Mouse (Mus musculus): ENCODE measurements at regions not wholly inside any gene's neighbourhood (a gene's known extent, or its start where the extent isn't known, plus 50 kb on each side); places are given as distances from the start of the nearest gene placed in this dataset.

GRCm38 (mm10) chr13:43967516-43967915, 182.9 kb downstream of the Cd83 start:
- no peak for DNase-seq (ENCODE audit: low spot score)

GRCm38 (mm10) chr13:43972906-43973305, 188.3 kb downstream of the Cd83 start:
- DNase-seq (ENCODE audit: low spot score), result no peak

- DNase-seq (ENCODE audit: low spot score), result no peak
Measured at GRCm38 (mm10) chr13:43975281-43975680, 190.7 kb downstream of the Cd83 start.

GRCm38 (mm10) chr13:43975801-43976200, 191.2 kb downstream of the Cd83 start:
- DNase-seq (ENCODE audit: low spot score), result no peak

- no peak for DNase-seq (ENCODE audit: low spot score)
Measured at GRCm38 (mm10) chr13:43976676-43977075, 192.1 kb downstream of the Cd83 start.

- no peak for DNase-seq (ENCODE audit: low spot score)
Measured at GRCm38 (mm10) chr13:43987338-43987737, 202.8 kb downstream of the Cd83 start.

- no peak for DNase-seq (ENCODE audit: low spot score)
Measured at GRCm38 (mm10) chr13:43988421-43988820, 203.8 kb downstream of the Cd83 start.

DNA sequence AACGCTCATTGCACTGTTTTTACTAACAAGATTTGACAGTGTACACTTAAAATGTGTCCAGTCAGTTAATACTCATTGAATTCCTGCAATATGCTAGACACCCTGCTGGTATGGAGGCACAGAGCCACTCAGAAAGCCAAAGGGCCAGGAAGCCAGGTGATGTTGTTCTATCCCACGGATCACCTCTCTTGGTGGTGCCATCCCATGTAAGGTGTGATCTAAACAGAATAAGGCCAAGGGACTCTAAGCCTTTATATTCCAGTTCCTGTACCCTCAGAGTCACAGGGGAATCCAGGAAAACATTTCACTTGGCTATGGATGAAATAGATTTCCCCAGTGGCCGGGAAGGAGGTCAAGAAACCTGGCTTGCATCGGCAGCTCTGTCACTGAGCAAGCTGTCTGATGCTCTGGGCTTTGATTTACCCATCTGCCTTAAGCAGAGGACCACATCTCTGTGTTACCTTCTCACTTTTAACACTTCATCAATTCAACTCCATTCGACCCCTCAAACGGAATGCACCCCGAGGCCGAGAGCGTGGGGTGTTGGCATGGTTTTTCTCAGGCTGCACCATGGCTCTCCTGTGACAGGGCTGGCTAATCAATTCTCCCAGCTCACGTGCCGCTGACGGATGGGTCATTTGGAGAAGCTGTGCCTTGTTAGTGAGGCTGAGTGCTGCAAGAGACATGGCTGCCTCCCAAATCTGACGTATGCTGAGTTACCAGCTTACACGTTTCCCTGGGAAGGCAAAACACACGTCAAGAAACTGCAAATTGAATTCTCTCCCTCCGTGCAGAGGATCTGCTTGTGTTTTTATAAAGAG, 205.9 kb downstream of the Cd83 start:
- peak; percentile 40 for DNase-seq (ENCODE audit: low spot score)

DNA sequence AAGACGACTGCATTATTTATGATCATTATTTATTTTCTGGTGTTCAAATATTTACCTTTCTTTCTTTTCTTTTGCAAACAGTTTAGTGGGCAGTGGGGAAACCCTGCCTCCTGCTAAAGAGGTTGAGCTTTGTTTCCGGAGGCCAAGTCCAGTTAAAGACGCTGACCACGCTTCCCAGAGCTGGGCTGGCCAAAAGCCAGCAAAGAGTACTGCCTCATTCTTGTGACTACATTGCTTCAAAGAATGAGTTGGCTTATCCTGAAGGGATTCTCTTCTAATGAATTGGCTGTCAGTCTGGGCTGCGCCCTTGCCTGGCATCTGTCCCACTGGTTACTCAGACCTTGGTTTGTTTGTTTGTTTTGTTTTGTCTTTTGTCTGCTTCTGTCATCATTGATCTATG, 207.2 kb downstream of the Cd83 start:
- DNase-seq (ENCODE audit: low spot score), result no peak

- no peak for DNase-seq (ENCODE audit: low spot score)
Measured at GRCm38 (mm10) chr13:43992968-43993367, 208.4 kb downstream of the Cd83 start.

- DNase-seq (ENCODE audit: low spot score), result no peak
Measured at GRCm38 (mm10) chr13:43994361-43994760, 209.8 kb downstream of the Cd83 start.

DNA sequence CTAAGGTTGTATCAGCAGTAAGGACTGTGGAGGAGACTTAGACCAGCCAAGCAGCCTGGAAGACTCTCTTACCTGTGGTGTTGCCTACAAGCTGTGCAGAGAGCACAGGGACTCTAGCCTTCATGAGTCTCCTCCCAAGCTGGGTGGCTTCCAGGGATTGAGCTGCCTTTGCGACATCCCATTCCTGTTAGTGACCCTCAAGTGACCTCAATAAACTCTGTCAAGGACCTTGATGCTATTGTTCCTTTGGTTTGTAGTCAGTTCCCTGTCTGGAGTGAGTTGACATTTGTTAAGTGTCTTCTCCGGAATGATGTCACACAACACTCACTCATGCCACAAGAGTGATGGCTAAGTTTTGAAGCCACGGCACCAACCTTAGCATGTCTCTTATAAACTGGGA, 211.0 kb downstream of the Cd83 start:
- no peak for DNase-seq (ENCODE audit: low spot score)

DNA sequence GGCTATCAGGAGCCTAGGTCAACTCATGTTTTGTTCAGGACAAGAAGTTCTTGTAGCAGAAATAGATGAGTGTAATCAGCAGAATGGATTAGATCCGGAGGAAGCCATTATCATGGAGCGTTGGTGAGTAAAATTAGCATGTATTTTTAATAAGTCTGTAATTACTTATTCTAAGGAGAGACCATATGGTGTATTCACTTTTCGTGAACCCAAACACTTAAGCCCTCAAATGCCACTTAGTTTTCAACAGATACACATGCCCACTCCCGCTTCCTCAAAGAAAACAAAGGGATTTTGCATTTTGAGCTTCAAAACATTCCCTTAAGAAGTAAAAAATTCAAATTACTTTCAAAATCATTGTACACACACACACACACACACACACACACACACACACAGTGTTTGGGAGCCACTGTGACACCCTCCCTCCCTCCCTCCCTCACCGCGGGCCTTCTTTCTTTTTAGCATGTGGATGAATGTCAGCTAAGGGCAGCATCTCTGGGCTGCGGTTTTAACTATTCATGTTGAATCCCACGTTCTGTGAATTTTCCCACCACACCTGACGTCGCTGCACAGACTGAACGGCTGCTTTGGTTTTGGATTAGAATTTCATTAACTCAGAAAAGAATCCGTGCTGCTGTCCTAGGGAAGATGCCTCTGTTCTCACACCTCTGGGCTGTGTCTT, 217.4 kb downstream of the Cd83 start:
- DNase-seq (ENCODE audit: low spot score), result no peak

- no peak for DNase-seq (ENCODE audit: low spot score)
Measured at GRCm38 (mm10) chr13:44012868-44013267, 228.3 kb downstream of the Cd83 start.

GRCm38 (mm10) chr13:44018489-44019303, 234.1 kb downstream of the Cd83 start:
- peak; percentile 76 for DNase-seq (ENCODE audit: low spot score)

GRCm38 (mm10) chr13:44019304-44019583, 234.7 kb downstream of the Cd83 start:
- DNase-seq (ENCODE audit: low spot score), result no peak

DNA sequence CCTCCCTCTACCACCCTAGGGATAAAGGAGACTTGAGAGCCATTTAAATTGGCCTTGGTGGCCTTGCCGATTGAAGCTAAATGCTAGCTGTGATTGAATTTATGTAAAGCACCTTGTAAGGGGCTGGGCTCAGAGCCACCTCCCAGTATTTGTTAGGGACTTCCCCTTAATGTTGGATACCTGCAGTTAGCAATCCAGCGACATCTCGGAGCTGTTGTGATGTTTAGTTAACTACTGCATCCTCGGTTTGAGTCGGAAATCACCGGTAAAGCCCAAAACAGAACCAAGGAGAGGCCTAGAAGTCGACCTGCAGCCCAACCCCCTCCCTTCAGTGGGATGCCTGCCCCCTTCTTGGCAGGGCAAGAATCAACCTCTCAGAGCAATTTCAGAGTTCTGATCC, 236.3 kb downstream of the Cd83 start:
- peak; percentile 27 for DNase-seq (ENCODE audit: low spot score)

DNA sequence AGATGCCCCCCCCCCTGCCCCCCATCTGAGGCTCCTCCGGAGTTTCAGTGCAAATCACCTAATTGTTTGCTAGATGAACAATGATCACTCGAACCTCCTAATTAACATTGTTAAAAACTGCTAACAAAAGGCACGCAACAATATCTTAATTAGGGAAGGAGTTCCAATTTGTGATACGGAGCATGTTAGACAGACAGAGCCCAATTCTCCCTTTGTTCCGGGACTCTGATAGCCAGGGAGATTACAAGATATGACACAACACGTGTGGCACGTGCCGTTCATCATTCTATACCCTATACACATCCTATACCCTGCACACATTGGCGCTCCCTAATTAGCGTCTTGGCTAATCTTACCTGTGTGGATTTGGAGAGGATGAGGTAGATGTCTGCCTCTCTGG, 237.5 kb downstream of the Cd83 start:
- no peak for DNase-seq (ENCODE audit: low spot score)

GRCm38 (mm10) chr13:44024612-44025011, 240.0 kb downstream of the Cd83 start:
- no peak for DNase-seq (ENCODE audit: low spot score)

- peak; percentile 36 for DNase-seq (ENCODE audit: low spot score)
Measured at GRCm38 (mm10) chr13:44026321-44027255, 242.0 kb downstream of the Cd83 start.

DNA sequence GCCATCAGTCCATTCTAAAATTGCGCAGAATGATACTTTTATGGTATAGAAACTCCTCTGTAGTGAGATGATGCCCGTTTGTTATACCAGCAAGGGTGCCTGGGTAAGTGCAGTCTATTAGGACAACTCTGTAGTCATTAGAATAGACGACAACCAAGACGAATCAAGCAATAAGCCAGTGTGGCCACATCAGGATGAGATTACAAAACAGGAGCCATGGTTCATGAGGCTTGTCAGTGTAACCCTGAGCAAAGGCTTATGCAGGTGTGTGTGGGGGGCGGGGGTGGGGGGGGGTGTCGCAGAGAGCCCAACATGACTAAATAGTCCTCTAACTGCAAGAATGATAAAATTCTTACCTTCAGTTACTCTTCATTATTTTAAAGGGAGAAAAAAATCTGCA, 243.5 kb downstream of the Cd83 start:
- no peak for DNase-seq (ENCODE audit: low spot score)

DNA sequence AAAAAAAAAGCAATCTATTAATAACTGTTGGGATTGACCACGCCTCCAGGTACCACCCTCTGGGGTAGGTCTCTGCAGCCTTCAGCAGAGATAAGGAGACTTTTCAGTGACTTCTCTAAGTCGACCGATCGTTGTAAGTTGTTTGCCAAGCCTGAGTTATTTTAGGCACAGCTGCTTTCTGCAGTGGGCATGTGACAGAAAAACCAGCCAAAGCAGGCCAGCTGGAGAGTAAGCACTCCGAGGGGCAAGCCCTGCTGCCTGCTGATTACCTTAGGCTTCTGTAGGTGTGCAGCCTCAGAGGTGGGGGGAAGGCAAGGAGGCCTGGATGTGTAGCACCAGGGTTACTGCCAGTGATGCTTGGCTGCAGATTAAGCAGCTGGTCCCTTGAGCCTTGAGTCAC, 246.0 kb downstream of the Cd83 start:
- DNase-seq (ENCODE audit: low spot score), result no peak

All from embryo, embryonic 10.5 days (tissue).